Mouse (Mus musculus) MEL (cell line): ENCODE results near the gene Cxcl5. TPM values are rescaled to one million over a fixed set of nuclear protein-coding genes. Genes with fewer than 3 reads are reported as not detected.
"Not testable (repeated sequence)": the region's sequence is repeated elsewhere in the genome, so short reads cannot be mapped to it uniquely, and the experiment has no call there.

Experiments used
- DNase-seq: peaks from one replicate; pipeline ENCODE4 v3.0.0; 2011; ENCODE audit warnings: low read depth, low spot score
- H3K27ac ChIP-seq: 2 replicates; pipeline ENCODE4 v1.5.1; 2012; ENCODE audit warnings: low read depth, mild to moderate bottlenecking, control low read depth, low read length, moderate library complexity; ENCODE audit not compliant: control insufficient read depth
- H3K27me3 ChIP-seq, 2 experiments: fragments of 150-350 bp in 1 of 2; sonication (generic) in 1 of 2; 2 replicates each; pipeline ENCODE4 v1.6.1; 2012; ENCODE audit warnings: low read length in 2 of 2, mild to moderate bottlenecking in 2 of 2, improper control_type of control experiment in 1 of 2, moderate library complexity in 1 of 2; ENCODE audit not compliant: insufficient read depth in 2 of 2, control insufficient read depth in 1 of 2
- H3K36me3 ChIP-seq, 2 experiments: 2 replicates each; pipeline ENCODE4 v1.6.1; 2012 to 2014; ENCODE audit warnings: low read length in 2 of 2, improper control_type of control experiment in 1 of 2, inconsistent platforms in 1 of 2, mild to moderate bottlenecking in 1 of 2; ENCODE audit not compliant: insufficient read depth in 2 of 2, control insufficient read depth in 1 of 2
- H3K4me1 ChIP-seq, 2 experiments: fragments of 150-350 bp in 1 of 2; sonication (generic) in 1 of 2; 2 replicates each; pipeline ENCODE4 v1.6.1; 2012; ENCODE audit warnings: low read length in 2 of 2, improper control_type of control experiment in 1 of 2, mild to moderate bottlenecking in 1 of 2; ENCODE audit not compliant: insufficient read depth in 2 of 2, control insufficient read depth in 1 of 2
- H3K4me3 ChIP-seq, 2 experiments: fragments of 150-350 bp in 1 of 2; sonication (generic) in 1 of 2; 2 replicates each; pipeline ENCODE4 v1.5.1; 2012; ENCODE audit warnings: low read depth in 2 of 2, low read length in 2 of 2, mild to moderate bottlenecking in 2 of 2, moderate library complexity in 2 of 2, control low read depth in 1 of 2, improper control_type of control experiment in 1 of 2; ENCODE audit not compliant: control insufficient read depth in 1 of 2, insufficient read depth in 1 of 2
- H3K79me2 ChIP-seq: 2 replicates; pipeline ENCODE4 v1.6.1; 2012; ENCODE audit warnings: mild to moderate bottlenecking, low read length, moderate library complexity; ENCODE audit not compliant: control insufficient read depth, poor library complexity, insufficient read depth
- H3K9ac ChIP-seq: 2 replicates; pipeline ENCODE4 v1.6.1; 2012; ENCODE audit warnings: low read depth, mild to moderate bottlenecking, control low read depth, low read length, moderate library complexity; ENCODE audit not compliant: control insufficient read depth, poor library complexity, severe bottlenecking
- H3K9me3 ChIP-seq: fragments of 150-350 bp; sonication (generic); replicated peaks from 2 replicates; pipeline ENCODE4 v1.6.1; 2012; ENCODE audit warnings: mild to moderate bottlenecking, low read length, improper control_type of control experiment, moderate library complexity; ENCODE audit not compliant: insufficient read depth
- CTCF ChIP-seq, 3 experiments: IDR thresholded peaks in 2 of 3; conservative IDR thresholded peaks in 1 of 3; 2 replicates each; pipeline ENCODE4 v1.5.1; 2011 to 2012; ENCODE audit warnings: low read length in 3 of 3, low read depth in 2 of 3, mild to moderate bottlenecking in 2 of 3, improper control_type of control experiment in 1 of 3, inconsistent platforms in 1 of 3, mixed read lengths in 1 of 3, moderate library complexity in 1 of 3; ENCODE audit not compliant: control insufficient read depth in 1 of 3, insufficient read depth in 1 of 3, poor library complexity in 1 of 3, severe bottlenecking in 1 of 3
- ELF1 ChIP-seq: IDR thresholded peaks from 2 replicates; pipeline ENCODE4 v1.6.1; 2014; ENCODE audit warnings: low read depth, mild to moderate bottlenecking, inconsistent platforms, low read length, improper control_type of control experiment, moderate library complexity
- GABPA ChIP-seq: IDR thresholded peaks from 2 replicates; pipeline ENCODE4 v1.6.1; 2012; ENCODE audit warnings: low read depth, mild to moderate bottlenecking, inconsistent platforms, low read length, improper control_type of control experiment, moderate library complexity
- MEF2A ChIP-seq: IDR thresholded peaks from 2 replicates; pipeline ENCODE4 v1.6.1; 2014; ENCODE audit warnings: low read depth, mild to moderate bottlenecking, inconsistent platforms, low read length, improper control_type of control experiment; ENCODE audit not compliant: poor library complexity, insufficient replicate concordance, severe bottlenecking; ENCODE audit errors: extremely low read depth
- POLR2A ChIP-seq, 2 experiments: IDR thresholded peaks; 2 replicates each; pipeline ENCODE4 v1.6.1; 2011 to 2012; ENCODE audit warnings: low read length in 2 of 2, mild to moderate bottlenecking in 2 of 2, control low read depth in 1 of 2, improper control_type of control experiment in 1 of 2, low read depth in 1 of 2, moderate library complexity in 1 of 2; ENCODE audit not compliant: control insufficient read depth in 1 of 2, insufficient read depth in 1 of 2, poor library complexity in 1 of 2
- POLR2AphosphoS2 ChIP-seq: IDR thresholded peaks from 2 replicates; pipeline ENCODE4 v1.6.1; 2011; ENCODE audit warnings: low read length, improper control_type of control experiment
- RAD21 ChIP-seq: IDR thresholded peaks from 2 replicates; pipeline ENCODE4 v1.6.1; 2011; ENCODE audit warnings: mild to moderate bottlenecking, low read depth, low read length, improper control_type of control experiment
- RCOR1 ChIP-seq: IDR thresholded peaks from 2 replicates; pipeline ENCODE4 v1.6.1; 2012; ENCODE audit warnings: low read depth, mild to moderate bottlenecking, inconsistent platforms, low read length, improper control_type of control experiment
- SIN3A ChIP-seq: IDR thresholded peaks from 2 replicates; pipeline ENCODE4 v1.6.1; 2012; ENCODE audit warnings: low read length, improper control_type of control experiment, inconsistent platforms
- TCF12 ChIP-seq: IDR thresholded peaks from 2 replicates; pipeline ENCODE4 v1.6.1; 2014; ENCODE audit warnings: low read depth, mild to moderate bottlenecking, inconsistent platforms, low read length, improper control_type of control experiment, moderate library complexity
- ZC3H11A ChIP-seq: IDR thresholded peaks from 2 replicates; pipeline ENCODE4 v1.6.1; 2012; ENCODE audit warnings: low read depth, mild to moderate bottlenecking, inconsistent platforms, low read length, improper control_type of control experiment
- ZKSCAN1 ChIP-seq: IDR thresholded peaks from 2 replicates; pipeline ENCODE4 v1.6.1; 2012; ENCODE audit warnings: low read depth, mild to moderate bottlenecking, inconsistent platforms, low read length, improper control_type of control experiment, moderate library complexity
- ZMIZ1 ChIP-seq: IDR thresholded peaks from 2 replicates; pipeline ENCODE4 v1.6.1; 2012; ENCODE audit warnings: low read depth, mild to moderate bottlenecking, inconsistent platforms, low read length, improper control_type of control experiment, moderate library complexity
- polyA plus RNA-seq, 2 experiments: library from polyadenylated mRNA; stranded (reverse) in 1 of 2; unstranded in 1 of 2; fragments of >175 nt in 1 of 2; fragments of >200 nt in 1 of 2; gene quantifications; 2 replicates each; pipeline versions ENCODE4 v1.2.1 to v1.2.4; 2012; ENCODE audit warnings: low replicate concordance in 2 of 2, low read depth in 1 of 2; ENCODE audit not compliant: insufficient read length in 2 of 2, insufficient read depth in 1 of 2, missing spikeins in 1 of 2
- total RNA-seq: library from RNA; depleted of rRNA; stranded (reverse); fragments of 300-350 nt; gene quantifications from 2 replicates; pipeline ENCODE4 v1.2.3, GENCODE M21; 2012

The Cxcl5 gene
- total and polyA plus RNA-seq, 3 experiments: not detected

DNA sequence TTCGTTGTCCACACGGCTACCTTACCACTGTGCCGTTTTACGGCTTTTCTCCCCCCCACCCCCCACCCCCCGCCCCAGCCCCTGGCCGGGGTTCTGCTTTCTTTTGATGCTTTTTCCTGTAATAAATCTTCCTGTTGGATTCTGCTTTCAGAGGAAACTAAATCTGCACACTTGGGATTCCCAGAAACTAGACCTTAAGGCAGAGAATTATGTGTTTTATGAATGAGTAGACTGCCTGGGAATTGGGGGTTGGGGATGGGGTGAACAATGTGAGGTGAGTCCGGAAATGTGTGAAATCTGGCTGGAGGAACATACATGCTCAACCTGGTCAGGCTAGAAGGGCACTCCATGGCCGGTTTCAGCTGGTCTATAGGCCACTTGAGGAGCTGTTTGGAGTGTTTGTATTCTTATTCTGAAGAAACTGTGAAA is 30.9 kb downstream of the Cxcl5 start:
- TF ChIP-seq ZMIZ1 (no peak), ZKSCAN1 (no peak), RAD21 (no peak), SIN3A (no peak), ZC3H11A (no peak), CTCF (IDR thresholded peaks at IDR 0.05 in 2 of 3, conservative IDR thresholded peaks at IDR 0.05 in 1 of 3; ENCODE audit: control insufficient read depth in 1 of 3, insufficient read depth in 1 of 3, low read depth in 2 of 3, low read length in 3 of 3, poor library complexity in 1 of 3, severe bottlenecking in 1 of 3) (no peak), GABPA (no peak), RCOR1 (no peak), POLR2A (IDR thresholded peaks at IDR 0.05; ENCODE audit: control insufficient read depth in 1 of 2, insufficient read depth in 1 of 2, low read depth in 1 of 2, low read length in 2 of 2, poor library complexity in 1 of 2) (no peak), TCF12 (no peak)
- no peaks in the 10 kb centered on the region for H3K36me3 ChIP-seq
- no peaks in the 10 kb centered on the region; a peak in 2 of 4 replicates for H3K27me3 ChIP-seq
- no peak overlapping the region for H3K4me3 ChIP-seq
- H3K9me3 ChIP-seq: no peaks in the 10 kb centered on the region
- H3K9ac ChIP-seq: no peak overlapping the region
- no peaks in the 10 kb centered on the region for H3K79me2 ChIP-seq
- DNase-seq: no peak
- H3K4me1 ChIP-seq: no peaks in the 10 kb centered on the region
- no peak overlapping the region for H3K27ac ChIP-seq

- Histone ChIP-seq H3K9ac (no peak within 1 kb of the TSS), H3K79me2 (no peaks in the 10 kb centered on the region), H3K36me3 (no peaks in the 10 kb centered on the region), H3K4me3 (no peak within 1 kb of the TSS), H3K27me3 (peaks cover 2 to 4% of the 10 kb centered on the region in 2 experiments; a peak in 1 of 4 replicates), H3K4me1 (no peaks in the 10 kb centered on the region), H3K27ac (no peak within 1 kb of the TSS), H3K9me3 (no peaks in the 10 kb centered on the region)
- no peak for DNase-seq
- TF ChIP-seq ELF1 (no peak), MEF2A (no peak), POLR2AphosphoS2 (no peak)
These were observed 35.0 kb downstream of the Cxcl5 start, which contains the start of gene Cxcl15 for GRCm38 (mm10) chr5:90794195-90794625. Cxcl15 (plus strand) TSS chr5:90794534.

DNA sequence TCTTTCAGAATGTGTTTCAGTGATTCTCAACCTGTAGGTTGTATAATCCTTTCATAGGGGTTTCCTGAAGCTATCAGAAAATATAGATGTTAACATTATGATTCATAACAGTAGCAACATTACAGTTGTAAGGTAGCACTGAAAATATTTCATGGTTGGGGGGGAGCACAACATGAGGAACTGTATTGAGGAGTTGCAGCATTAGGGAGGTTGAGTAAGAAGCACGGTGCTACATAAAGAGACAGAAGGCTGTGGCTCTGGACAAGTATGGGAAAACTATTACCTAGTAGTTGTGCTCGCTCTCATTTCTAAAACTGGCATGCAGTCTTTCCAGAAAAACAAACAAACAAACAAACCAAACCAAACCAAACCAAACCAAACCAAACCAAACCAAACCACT is 36.2 kb downstream of the Cxcl5 start:
- not testable (repeated sequence) for H3K4me1 ChIP-seq, H3K79me2 ChIP-seq, H3K36me3 ChIP-seq, H3K4me3 ChIP-seq, H3K27ac ChIP-seq, H3K9me3 ChIP-seq, DNase-seq, H3K27me3 ChIP-seq, H3K9ac ChIP-seq
